Mouse (Mus musculus) hindbrain, embryonic 12.5 days (tissue): ENCODE measurements around the gene Fam166a. TPM values are rescaled to one million over a fixed set of nuclear protein-coding genes. Genes with fewer than 3 reads are reported as not detected.
A peak's percentile ranks its signal among the peaks of the same experiment; 100 is the strongest.
"Not testable (repeated sequence)": the region's sequence is repeated elsewhere in the genome, so short reads cannot be mapped to it uniquely, and the experiment has no call there.

Experiments used
- ATAC-seq: fragments of 200-750 bp; cut with Nextera tagmentation; 2 replicates; pipeline ENCODE4 v1.8.0; 2017; ENCODE audit warnings: moderate TSS enrichment; ENCODE audit not compliant: low FRiP score
- H3K27ac ChIP-seq: fragments of 300-500 bp; sonication (generic); 2 replicates; pipeline ENCODE4 v1.5.1; 2016; ENCODE audit warnings: mild to moderate bottlenecking
- H3K27me3 ChIP-seq: fragments of 300-500 bp; sonication (generic); 2 replicates; pipeline ENCODE4 v1.6.1; 2016; ENCODE audit warnings: mild to moderate bottlenecking
- H3K36me3 ChIP-seq: fragments of 300-500 bp; sonication (generic); 2 replicates; pipeline ENCODE4 v1.6.1; 2016; ENCODE audit warnings: mild to moderate bottlenecking
- H3K4me1 ChIP-seq: fragments of 300-500 bp; sonication (generic); 2 replicates; pipeline ENCODE4 v1.6.1; 2016
- H3K4me2 ChIP-seq: fragments of 300-500 bp; sonication (generic); replicated peaks from 2 replicates; pipeline ENCODE4 v1.6.1; 2016; ENCODE audit warnings: mild to moderate bottlenecking
- H3K4me3 ChIP-seq: fragments of 300-500 bp; sonication (generic); 2 replicates; pipeline ENCODE4 v1.5.1; 2016; ENCODE audit warnings: mild to moderate bottlenecking
- H3K9ac ChIP-seq: fragments of 300-500 bp; sonication (generic); 2 replicates; pipeline ENCODE4 v1.6.1; 2016; ENCODE audit warnings: mild to moderate bottlenecking, moderate library complexity
- H3K9me3 ChIP-seq: fragments of 300-500 bp; sonication (generic); replicated peaks from 2 replicates; pipeline ENCODE4 v1.6.1; 2016; ENCODE audit warnings: mild to moderate bottlenecking
- WGBS: fragments of 180-500 bp; shearing (Covaris S2); methylation state at CpG from one replicate; pipeline ENCODE4 v1.1.7; 2016; 5-methylcytosine and 5-hydroxymethylcytosine counted together
- polyA plus RNA-seq: library from polyadenylated mRNA; unstranded; fragments of >200 nt; fragmentation: Nextera tagmentation; extraction: Ambion mirVana; gene quantifications from 2 replicates; pipeline ENCODE4 v1.2.1, GENCODE M21; 2016

The Fam166a gene
- polyA plus RNA-seq, 1 experiment from 2014 or later = 0.19 TPM

GRCm38 (mm10) chr2:25257250-25257649, 38.7 kb downstream of the Fam166a start:
- not testable (repeated sequence) for H3K9me3 ChIP-seq, H3K9ac ChIP-seq, H3K36me3 ChIP-seq, ATAC-seq, H3K27me3 ChIP-seq, H3K27ac ChIP-seq, H3K4me2 ChIP-seq, H3K4me3 ChIP-seq
- 85% methylated on average over 5 of the region's 5 CpGs for WGBS
- H3K4me1 ChIP-seq = peaks cover 19% of the 10 kb centered on the region

GRCm38 (mm10) chr2:25258887-25259286, 40.3 kb downstream of the Fam166a start:
- Histone ChIP-seq H3K27me3 (peaks cover 10% of the 10 kb centered on the region), H3K4me2 (no peak overlapping the region), H3K27ac (no peak overlapping the region), H3K36me3 (no peaks in the 10 kb centered on the region), H3K9ac (no peak overlapping the region), H3K4me1 (peaks cover 28% of the 10 kb centered on the region), H3K9me3 (no peaks in the 10 kb centered on the region), H3K4me3 (no peak overlapping the region)
- ATAC-seq = no peak
- WGBS = 54% methylated on average over 2 of the region's 2 CpGs

GRCm38 (mm10) chr2:25261870-25262269, 43.3 kb downstream of the Fam166a start:
- WGBS = 48% methylated on average over 12 of the region's 12 CpGs
- peak overlapping the region; percentile 55 for H3K9ac ChIP-seq

GRCm38 (mm10) chr2:25262291-25262767, 43.8 kb downstream of the Fam166a start, which contains the start of gene Tprn:
Gene Tprn, plus strand, starts transcription at chr2:25262618.
- H3K36me3 ChIP-seq = no peaks in the 10 kb centered on the region
- ATAC-seq = peak; percentile 98
- peaks cover 46% of the 10 kb centered on the region for H3K4me1 ChIP-seq
- peak within 1 kb of the TSS; percentile 73 for H3K9ac ChIP-seq
- peak within 1 kb of the TSS; percentile 49 for H3K27ac ChIP-seq
- under 1% methylated on average over 39 of the region's 39 CpGs for WGBS
- H3K9me3 ChIP-seq = no peaks in the 10 kb centered on the region
- H3K4me3 ChIP-seq = peak within 1 kb of the TSS; percentile 62
- H3K27me3 ChIP-seq = peaks cover 23% of the 10 kb centered on the region
- peak within 1 kb of the TSS; percentile 99 for H3K4me2 ChIP-seq

More at GRCm38 (mm10) chr2:25261870-25262269, 43.3 kb downstream of the Fam166a start:
- 0 out of 2 replicates have a peak, but pooled peaks have one; percentile 3 for ATAC-seq
- Histone ChIP-seq H3K9me3 (no peaks in the 10 kb centered on the region), H3K4me1 (peaks cover 41% of the 10 kb centered on the region), H3K4me3 (peak overlapping the region; percentile 62), H3K36me3 (no peaks in the 10 kb centered on the region), H3K27ac (no peak overlapping the region), H3K27me3 (peaks cover 23% of the 10 kb centered on the region), H3K4me2 (peak overlapping the region; percentile 99)

GRCm38 (mm10) chr2:25262795-25263622, 44.5 kb downstream of the Fam166a start:
- Histone ChIP-seq H3K36me3 (no peaks in the 10 kb centered on the region), H3K27ac (peak overlapping the region; percentile 49), H3K4me3 (peak overlapping the region; percentile 62), H3K27me3 (peaks cover 23% of the 10 kb centered on the region), H3K9me3 (no peaks in the 10 kb centered on the region), H3K4me1 (peaks cover 52% of the 10 kb centered on the region), H3K9ac (peak overlapping the region; percentile 73), H3K4me2 (peak overlapping the region; percentile 99)
- ATAC-seq = peak; percentile 35
- WGBS = under 1% methylated on average over 81 of the region's 82 CpGs

GRCm38 (mm10) chr2:25263623-25264285, 45.2 kb downstream of the Fam166a start:
- Histone ChIP-seq H3K9ac (peak overlapping the region; percentile 73), H3K27ac (no peak overlapping the region), H3K36me3 (0 out of 2 replicates have a peak, but pooled peaks cover 4% of the 10 kb centered on the region), H3K9me3 (no peaks in the 10 kb centered on the region), H3K4me1 (peaks cover 52% of the 10 kb centered on the region), H3K27me3 (peaks cover 23% of the 10 kb centered on the region), H3K4me3 (peak overlapping the region; percentile 62), H3K4me2 (peak overlapping the region; percentile 99)
- WGBS = 20% methylated on average over 12 of the region's 12 CpGs
- ATAC-seq = no peak

GRCm38 (mm10) chr2:25264286-25264660, 45.7 kb downstream of the Fam166a start:
- 83% methylated on average over 5 of the region's 5 CpGs for WGBS
- Histone ChIP-seq H3K9me3 (no peaks in the 10 kb centered on the region), H3K4me1 (peaks cover 52% of the 10 kb centered on the region), H3K27ac (no peak overlapping the region), H3K4me2 (peak overlapping the region; percentile 99), H3K36me3 (peaks cover 9% of the 10 kb centered on the region), H3K27me3 (peaks cover 23% of the 10 kb centered on the region), H3K4me3 (peak overlapping the region; percentile 62), H3K9ac (peak overlapping the region; percentile 13; the same call in 1 of the 2 replicates)
- no peak for ATAC-seq

- Histone ChIP-seq H3K9ac (0 out of 2 replicates have a peak overlapping the region, but pooled peaks have one; percentile 13), H3K4me2 (peak overlapping the region; percentile 99), H3K4me3 (0 out of 2 replicates have a peak overlapping the region, but pooled peaks have one; percentile 1), H3K36me3 (peaks cover 15% of the 10 kb centered on the region), H3K27me3 (peaks cover 23% of the 10 kb centered on the region), H3K27ac (no peak overlapping the region), H3K4me1 (peaks cover 52% of the 10 kb centered on the region), H3K9me3 (no peaks in the 10 kb centered on the region)
- WGBS = 74% methylated on average over 3 of the region's 3 CpGs
- ATAC-seq = no peak
These were observed 46.3 kb downstream of the Fam166a start for GRCm38 (mm10) chr2:25264851-25265250.

- H3K27ac ChIP-seq = 0 out of 2 replicates have a peak overlapping the region, but pooled peaks have one; percentile 8
- no peak overlapping the region for H3K4me3 ChIP-seq
- no peaks in the 10 kb centered on the region for H3K9me3 ChIP-seq
- H3K4me2 ChIP-seq = peak overlapping the region; percentile 99
- H3K36me3 ChIP-seq = peaks cover 19% of the 10 kb centered on the region
- WGBS = 61% methylated on average over 6 of the region's 6 CpGs
- peak overlapping the region; percentile 13 for H3K9ac ChIP-seq
- H3K4me1 ChIP-seq = peaks cover 58% of the 10 kb centered on the region
- H3K27me3 ChIP-seq = peaks cover 23% of the 10 kb centered on the region
- ATAC-seq = no peak
These were observed 47.5 kb downstream of the Fam166a start for GRCm38 (mm10) chr2:25265897-25266656.

- H3K4me1 ChIP-seq = peaks cover 65% of the 10 kb centered on the region
- 46% methylated on average over 2 of the region's 2 CpGs for WGBS
- peak overlapping the region; percentile 13 for H3K9ac ChIP-seq
- H3K27ac ChIP-seq = peak overlapping the region; percentile 8; the same call in 1 of the 2 replicates
- no peaks in the 10 kb centered on the region for H3K9me3 ChIP-seq
- H3K4me2 ChIP-seq = peak overlapping the region; percentile 99
- no peak for ATAC-seq
- H3K36me3 ChIP-seq = peaks cover 19% of the 10 kb centered on the region
- H3K4me3 ChIP-seq = no peak overlapping the region; the same call in 1 of the 2 replicates
- H3K27me3 ChIP-seq = peaks cover 23% of the 10 kb centered on the region
These were observed 48.2 kb downstream of the Fam166a start for GRCm38 (mm10) chr2:25266720-25267119.

GRCm38 (mm10) chr2:25267241-25267640, 48.7 kb downstream of the Fam166a start:
- ATAC-seq = no peak
- peak overlapping the region; percentile 99 for H3K4me2 ChIP-seq
- no peak overlapping the region; the same call in 1 of the 2 replicates for H3K4me3 ChIP-seq
- H3K36me3 ChIP-seq = peaks cover 19% of the 10 kb centered on the region
- H3K9me3 ChIP-seq = no peaks in the 10 kb centered on the region
- peaks cover 62% of the 10 kb centered on the region for H3K4me1 ChIP-seq
- peaks cover 23% of the 10 kb centered on the region for H3K27me3 ChIP-seq
- no peak overlapping the region for H3K9ac ChIP-seq
- no peak overlapping the region; the same call in 1 of the 2 replicates for H3K27ac ChIP-seq
